Mouse (Mus musculus) MEL (cell line): ENCODE measurements at regions not wholly inside any gene's neighbourhood (a gene's known extent, or its start where the extent isn't known, plus 50 kb on each side); places are given as distances from the start of the nearest gene placed in this dataset.

Experiments used
- E2F4 ChIP-seq: IDR thresholded peaks from 2 replicates; pipeline ENCODE4 v1.6.1; 2011; ENCODE audit warnings: low read depth, low read length, improper control_type of control experiment, borderline replicate concordance
- ELF1 ChIP-seq: IDR thresholded peaks from 2 replicates; pipeline ENCODE4 v1.6.1; 2014; ENCODE audit warnings: low read depth, mild to moderate bottlenecking, inconsistent platforms, low read length, improper control_type of control experiment, moderate library complexity
- ETS1 ChIP-seq: IDR thresholded peaks from 2 replicates; pipeline ENCODE4 v1.6.1; 2012; ENCODE audit warnings: low read depth, mild to moderate bottlenecking, inconsistent platforms, low read length, improper control_type of control experiment, moderate library complexity
- HCFC1 ChIP-seq: IDR thresholded peaks from 2 replicates; pipeline ENCODE4 v1.6.1; 2012; ENCODE audit warnings: low read depth, mild to moderate bottlenecking, inconsistent platforms, low read length, improper control_type of control experiment, moderate library complexity
- MXI1 ChIP-seq: IDR thresholded peaks from 2 replicates; pipeline ENCODE4 v1.6.1; 2011; ENCODE audit warnings: mild to moderate bottlenecking, low read depth, low read length, improper control_type of control experiment
- MYC ChIP-seq: IDR thresholded peaks from 2 replicates; pipeline ENCODE4 v1.6.1; 2011; ENCODE audit warnings: low read depth, mild to moderate bottlenecking, low read length, improper control_type of control experiment, moderate library complexity
- POLR2A ChIP-seq, 2 experiments: IDR thresholded peaks; 2 replicates each; pipeline ENCODE4 v1.6.1; 2011 to 2012; ENCODE audit warnings: low read length in 2 of 2, mild to moderate bottlenecking in 2 of 2, control low read depth in 1 of 2, improper control_type of control experiment in 1 of 2, low read depth in 1 of 2, moderate library complexity in 1 of 2; ENCODE audit not compliant: control insufficient read depth in 1 of 2, insufficient read depth in 1 of 2, poor library complexity in 1 of 2
- ZKSCAN1 ChIP-seq: IDR thresholded peaks from 2 replicates; pipeline ENCODE4 v1.6.1; 2012; ENCODE audit warnings: low read depth, mild to moderate bottlenecking, inconsistent platforms, low read length, improper control_type of control experiment, moderate library complexity
- ZNF384 ChIP-seq: IDR thresholded peaks from 2 replicates; pipeline ENCODE4 v1.6.1; 2012; ENCODE audit warnings: low read depth, mild to moderate bottlenecking, inconsistent platforms, low read length, improper control_type of control experiment

- TF ChIP-seq ZKSCAN1 (no peak), MXI1 (no peak), E2F4 (no peak), ELF1 (no peak), ZNF384 (no peak), MYC (no peak), POLR2A (IDR thresholded peaks at IDR 0.05; ENCODE audit: control insufficient read depth in 1 of 2, insufficient read depth in 1 of 2, low read depth in 1 of 2, low read length in 2 of 2, poor library complexity in 1 of 2) (no peak), ETS1 (no peak), HCFC1 (no peak)
Measured at GRCm38 (mm10) chr12:12808120-12808519, 133.6 kb downstream of the Mycn start.
